Mouse (Mus musculus) embryonic fibroblast, embryonic 13.5 days (primary cell): ENCODE data around the gene Mbd3.

Experiments used
- CTCF ChIP-seq: IDR thresholded peaks from 2 replicates; pipeline ENCODE4 v1.5.1; 2011; ENCODE audit warnings: mild to moderate bottlenecking, control low read depth, low read length, moderate library complexity, borderline replicate concordance; ENCODE audit not compliant: insufficient read depth
- POLR2A ChIP-seq: IDR thresholded peaks from 2 replicates; pipeline ENCODE4 v1.6.1; 2011; ENCODE audit warnings: low read depth, mild to moderate bottlenecking, control low read depth, low read length, moderate library complexity

DNA sequence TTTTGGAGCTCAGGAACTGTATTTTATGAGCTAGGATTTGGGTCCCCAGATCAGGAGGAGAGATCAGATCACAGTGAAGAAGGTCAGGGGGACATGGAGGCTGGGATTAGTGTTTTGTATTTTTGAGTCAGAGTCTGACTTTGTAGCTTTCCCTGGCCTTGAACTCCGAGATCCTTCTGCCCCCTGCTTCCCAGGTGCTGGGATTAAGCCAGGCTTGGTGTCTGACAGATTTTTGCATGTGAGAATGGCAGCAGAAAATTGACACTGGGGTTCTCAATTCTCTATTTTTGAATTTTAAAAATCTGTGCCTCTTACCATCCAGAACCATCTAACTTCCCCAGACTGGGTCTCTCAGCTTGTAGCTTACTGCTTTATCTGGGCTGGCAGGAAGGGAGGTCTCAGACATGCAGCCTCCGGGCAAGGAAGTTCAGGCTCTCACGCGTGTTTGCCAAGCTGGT lies 1.4 kb upstream of the Mbd3 start:
- TF ChIP-seq CTCF (no peak), POLR2A (no peak)
